Mouse (Mus musculus) intestine, embryonic 15.5 days (tissue): ENCODE measurements at regions not wholly inside any gene's neighbourhood (a gene's known extent, or its start where the extent isn't known, plus 50 kb on each side); places are given as distances from the start of the nearest gene placed in this dataset.

ENCODE experiments used
- ATAC-seq: fragments of 200-750 bp; cut with Nextera tagmentation; 2 replicates; pipeline ENCODE4 v1.8.0; 2017; ENCODE audit warnings: moderate TSS enrichment, moderate library complexity
- H3K27ac ChIP-seq: fragments of 300-500 bp; sonication (generic); 2 replicates; pipeline ENCODE4 v1.5.1; 2015; ENCODE audit warnings: mild to moderate bottlenecking, inconsistent platforms
- H3K27me3 ChIP-seq: fragments of 300-500 bp; sonication (generic); replicated peaks from 2 replicates; pipeline ENCODE4 v1.6.1; 2015; ENCODE audit warnings: inconsistent platforms
- H3K36me3 ChIP-seq: fragments of 300-500 bp; sonication (generic); 2 replicates; pipeline ENCODE4 v1.6.1; 2015; ENCODE audit warnings: inconsistent platforms
- H3K4me1 ChIP-seq: fragments of 300-500 bp; sonication (generic); replicated peaks from 2 replicates; pipeline ENCODE4 v1.6.1; 2015; ENCODE audit warnings: inconsistent platforms
- H3K4me2 ChIP-seq: fragments of 300-500 bp; sonication (generic); replicated peaks from 2 replicates; pipeline ENCODE4 v1.6.1; 2015; ENCODE audit warnings: mild to moderate bottlenecking, inconsistent platforms
- H3K4me3 ChIP-seq: fragments of 300-500 bp; sonication (generic); replicated peaks from 2 replicates; pipeline ENCODE4 v1.5.1; 2015; ENCODE audit warnings: inconsistent platforms
- H3K9ac ChIP-seq: fragments of 300-500 bp; sonication (generic); 2 replicates; pipeline ENCODE4 v1.6.1; 2015; ENCODE audit warnings: inconsistent platforms
- H3K9me3 ChIP-seq: fragments of 300-500 bp; sonication (generic); 2 replicates; pipeline ENCODE4 v1.6.1; 2016; ENCODE audit warnings: inconsistent platforms
- WGBS: fragments of 180-500 bp; shearing (Covaris S2); methylation state at CpG from one replicate; pipeline ENCODE4 v1.1.7; 2015; 5-methylcytosine and 5-hydroxymethylcytosine counted together

GRCm38 (mm10) chr7:136294445-136294844 is 578.3 kb upstream of the Mki67 start:
- Histone ChIP-seq H3K9me3 (no peaks in the 10 kb centered on the region), H3K4me1 (no peaks in the 10 kb centered on the region), H3K4me2 (no peak overlapping the region), H3K4me3 (no peak overlapping the region), H3K36me3 (no peaks in the 10 kb centered on the region), H3K27me3 (no peaks in the 10 kb centered on the region), H3K27ac (no peak overlapping the region), H3K9ac (no peak overlapping the region)
- ATAC-seq, result no peak
- WGBS, result 52% methylated on average over 4 of the region's 4 CpGs

- no peak overlapping the region for H3K27ac ChIP-seq
- H3K36me3 ChIP-seq, result no peaks in the 10 kb centered on the region
- no peak overlapping the region for H3K9ac ChIP-seq
- no peak for ATAC-seq
- no peaks in the 10 kb centered on the region for H3K9me3 ChIP-seq
- H3K4me1 ChIP-seq, result no peaks in the 10 kb centered on the region
- H3K4me3 ChIP-seq, result no peak overlapping the region
- WGBS, result 70% methylated on average over 2 of the region's 2 CpGs
- no peak overlapping the region for H3K4me2 ChIP-seq
- no peaks in the 10 kb centered on the region for H3K27me3 ChIP-seq
These were observed 581.8 kb upstream of the Mki67 start for GRCm38 (mm10) chr7:136297901-136298513.

GRCm38 (mm10) chr7:136306137-136306536 is 588.3 kb upstream of the Mgmt start:
- no peak overlapping the region for H3K9ac ChIP-seq
- H3K27me3 ChIP-seq, result no peaks in the 10 kb centered on the region
- no peak overlapping the region for H3K27ac ChIP-seq
- no peaks in the 10 kb centered on the region for H3K36me3 ChIP-seq
- ATAC-seq, result no peak
- no peaks in the 10 kb centered on the region for H3K9me3 ChIP-seq
- no peak overlapping the region for H3K4me3 ChIP-seq
- no peak overlapping the region for H3K4me2 ChIP-seq
- 71% methylated on average over 4 of the region's 4 CpGs for WGBS
- H3K4me1 ChIP-seq, result no peaks in the 10 kb centered on the region

- Histone ChIP-seq H3K4me1 (no peaks in the 10 kb centered on the region), H3K27me3 (no peaks in the 10 kb centered on the region), H3K9ac (no peak overlapping the region), H3K4me2 (no peak overlapping the region), H3K27ac (no peak overlapping the region), H3K9me3 (no peaks in the 10 kb centered on the region), H3K4me3 (no peak overlapping the region), H3K36me3 (no peaks in the 10 kb centered on the region)
- no peak for ATAC-seq
These were observed 585.6 kb upstream of the Mgmt start for GRCm38 (mm10) chr7:136308765-136309164.

- H3K4me2 ChIP-seq, result no peak overlapping the region
- H3K9me3 ChIP-seq, result no peaks in the 10 kb centered on the region
- no peaks in the 10 kb centered on the region for H3K27me3 ChIP-seq
- ATAC-seq, result no peak
- H3K9ac ChIP-seq, result no peak overlapping the region
- no peak overlapping the region for H3K4me3 ChIP-seq
- H3K27ac ChIP-seq, result no peak overlapping the region
- no peaks in the 10 kb centered on the region for H3K36me3 ChIP-seq
- WGBS, result 86% methylated on average over 4 of the region's 4 CpGs
- H3K4me1 ChIP-seq, result no peaks in the 10 kb centered on the region
These were observed 567.1 kb upstream of the Mgmt start for GRCm38 (mm10) chr7:136327281-136327680.

GRCm38 (mm10) chr7:136330431-136330830 is 564.0 kb upstream of the Mgmt start:
- 81% methylated on average over 1 of the region's 1 CpGs for WGBS

GRCm38 (mm10) chr7:136332805-136333204 is 561.6 kb upstream of the Mgmt start:
- Histone ChIP-seq H3K27me3 (no peaks in the 10 kb centered on the region), H3K36me3 (no peaks in the 10 kb centered on the region)
- 45% methylated on average over 4 of the region's 4 CpGs for WGBS

More at GRCm38 (mm10) chr7:136330431-136330830, 564.0 kb upstream of the Mgmt start:
- no peaks in the 10 kb centered on the region for H3K4me1 ChIP-seq
- H3K9me3 ChIP-seq, result no peaks in the 10 kb centered on the region
- H3K27ac ChIP-seq, result no peak overlapping the region
- no peaks in the 10 kb centered on the region for H3K27me3 ChIP-seq
- no peaks in the 10 kb centered on the region for H3K36me3 ChIP-seq
- no peak overlapping the region for H3K4me2 ChIP-seq
- ATAC-seq, result no peak
- H3K4me3 ChIP-seq, result no peak overlapping the region
- H3K9ac ChIP-seq, result no peak overlapping the region

GRCm38 (mm10) chr7:136341599-136342210 is 552.7 kb upstream of the Mgmt start:
- Histone ChIP-seq H3K36me3 (no peaks in the 10 kb centered on the region), H3K27me3 (no peaks in the 10 kb centered on the region), H3K27ac (no peak overlapping the region), H3K9me3 (no peaks in the 10 kb centered on the region), H3K4me1 (peaks cover 20% of the 10 kb centered on the region; the same call in 1 of the 2 replicates), H3K9ac (no peak overlapping the region), H3K4me2 (no peak overlapping the region), H3K4me3 (no peak overlapping the region)
- WGBS, result 65% methylated on average over 16 of the region's 16 CpGs
- no peak for ATAC-seq

More at GRCm38 (mm10) chr7:136332805-136333204, 561.6 kb upstream of the Mgmt start:
- Histone ChIP-seq H3K4me2 (no peak overlapping the region), H3K4me1 (no peaks in the 10 kb centered on the region), H3K27ac (no peak overlapping the region), H3K9me3 (no peaks in the 10 kb centered on the region), H3K9ac (no peak overlapping the region), H3K4me3 (no peak overlapping the region)
- no peak for ATAC-seq

GRCm38 (mm10) chr7:136342211-136342799 is 552.1 kb upstream of the Mgmt start:
- no peaks in the 10 kb centered on the region for H3K9me3 ChIP-seq
- no peak overlapping the region for H3K4me3 ChIP-seq
- peaks cover 20% of the 10 kb centered on the region; the same call in 1 of the 2 replicates for H3K4me1 ChIP-seq
- WGBS, result 50% methylated on average over 10 of the region's 10 CpGs
- no peak overlapping the region for H3K9ac ChIP-seq
- H3K36me3 ChIP-seq, result no peaks in the 10 kb centered on the region
- no peak overlapping the region for H3K4me2 ChIP-seq
- H3K27me3 ChIP-seq, result no peaks in the 10 kb centered on the region
- peak overlapping the region; percentile 13; the same call in 1 of the 2 replicates for H3K27ac ChIP-seq
- ATAC-seq, result no peak

GRCm38 (mm10) chr7:136342822-136343221 is 551.6 kb upstream of the Mgmt start:
- WGBS, result 7% methylated on average over 8 of the region's 8 CpGs
- Histone ChIP-seq H3K4me2 (0 out of 2 replicates have a peak overlapping the region, but pooled peaks have one; percentile 20), H3K4me3 (no peak overlapping the region), H3K9ac (no peak overlapping the region), H3K36me3 (no peaks in the 10 kb centered on the region), H3K4me1 (peaks cover 20% of the 10 kb centered on the region; the same call in 1 of the 2 replicates), H3K9me3 (no peaks in the 10 kb centered on the region), H3K27ac (peak overlapping the region; percentile 13; the same call in 1 of the 2 replicates), H3K27me3 (no peaks in the 10 kb centered on the region)
- peak; percentile 78; the same call in 1 of the 2 replicates for ATAC-seq

- H3K27me3 ChIP-seq, result no peaks in the 10 kb centered on the region
- no peak for ATAC-seq
- H3K9me3 ChIP-seq, result no peaks in the 10 kb centered on the region
- H3K36me3 ChIP-seq, result no peaks in the 10 kb centered on the region
- H3K4me3 ChIP-seq, result no peak overlapping the region
- 88% methylated on average over 4 of the region's 4 CpGs for WGBS
- no peak overlapping the region for H3K4me2 ChIP-seq
- peaks cover 20% of the 10 kb centered on the region; the same call in 1 of the 2 replicates for H3K4me1 ChIP-seq
- H3K9ac ChIP-seq, result no peak overlapping the region
- H3K27ac ChIP-seq, result no peak overlapping the region
These were observed 550.9 kb upstream of the Mgmt start for GRCm38 (mm10) chr7:136343494-136343893.

- Histone ChIP-seq H3K4me3 (no peak overlapping the region), H3K36me3 (no peaks in the 10 kb centered on the region), H3K9me3 (no peaks in the 10 kb centered on the region), H3K4me2 (no peak overlapping the region), H3K27ac (no peak overlapping the region), H3K27me3 (no peaks in the 10 kb centered on the region), H3K9ac (no peak overlapping the region), H3K4me1 (peaks cover 20% of the 10 kb centered on the region; the same call in 1 of the 2 replicates)
- 56% methylated on average over 3 of the region's 3 CpGs for whole genome bisulfite sequencing
- ATAC-seq, result no peak
These were observed 549.4 kb upstream of the Mgmt start for GRCm38 (mm10) chr7:136345051-136345450.
